In the genomic region with DNA sequence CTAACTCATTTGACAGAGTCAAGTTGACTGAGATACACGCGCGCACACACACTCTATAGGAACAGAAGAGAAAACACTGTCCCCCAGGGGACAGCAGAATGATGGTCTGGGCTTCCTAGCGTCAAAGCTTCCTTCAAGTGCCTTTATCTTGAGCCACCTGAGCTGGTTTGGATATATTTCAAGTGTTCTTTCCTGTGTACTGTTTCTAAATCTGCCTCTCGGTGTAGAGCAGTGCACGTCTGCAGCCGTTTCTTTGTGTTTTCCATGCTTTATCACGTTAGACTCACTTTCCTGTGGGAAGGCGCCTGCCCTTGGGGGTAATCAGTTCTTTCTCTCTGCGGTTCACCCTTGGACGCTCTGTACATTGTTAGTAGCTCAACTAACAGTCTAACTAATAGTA, we compare ENCODE assay signal across 29 mouse cellular contexts. TPM values are rescaled to one million over a fixed set of nuclear protein-coding genes. Genes with fewer than 3 reads are reported as not detected.
DNase-seq lines count a peak whose midpoint lies in the region; ATAC-seq lines count a peak whose summit lies in the region.
"Had no signal": no experiment of that assay in that cellular context is flagged by ENCODE, and none has a peak within 500 bp of the region (broad histone marks: within the 10 kb centered on the region; RNA-seq: fewer than 3 reads in every experiment).

No protein-coding gene starts in this region.

- 0 out of 2 replicates have a peak, but pooled peaks cover 4% of the 10 kb centered on the region for H3K36me3 ChIP-seq in heart, embryonic 11.5 days (ENCODE audit: control insufficient read depth, insufficient read depth, low read length)
- H3K36me3 ChIP-seq in megakaryocyte, embryonic 14.5 days (replicated peaks; ENCODE audit: low read length) = peaks cover 32% of the 10 kb centered on the region

- H3K9me3 ChIP-seq in heart, embryonic 11.5 days (replicated peaks; ENCODE audit: control insufficient read depth, low read length) = no peaks in the 10 kb centered on the region
- no peaks in the 10 kb centered on the region for H3K9me3 ChIP-seq in megakaryocyte, embryonic 14.5 days
- H3K9me3 ChIP-seq: intestine, embryonic 15.5 days; limb, embryonic 10.5 days; limb, embryonic 15.5 days; midbrain, embryonic 13.5 days; stomach, embryonic 15.5 days had no signal

- DNase-seq in heart, postnatal 25 days (ENCODE audit: low spot score) = no peak
- peak; percentile 3 to 10 for DNase-seq in heart, postnatal 10 days
- DNase-seq in natural killer cell, adult 2 months (ENCODE audit: low spot score in 2 of 2) = no peak
- DNase-seq in right cerebral cortex, postnatal 25 days = no peak
- DNase-seq: adrenal gland, postnatal 25 days; B cell, adult 2 months; cerebellum, adult 18-20 months; cerebellum, postnatal 10 days; gastrocnemius, adult 2 months; gastrocnemius, postnatal 36 days; kidney, adult 2 months; kidney, postnatal 10 days; layer of hippocampus, adult 9-11 months; lung, embryonic 14.5 days; lung, postnatal 14 days; right cerebral cortex, postnatal 14 days; thymus, postnatal 14 days had no signal

- H3K4me1 ChIP-seq in heart, embryonic 11.5 days (ENCODE audit: control insufficient read depth, insufficient read depth, low read length) = 0 out of 2 replicates have a peak, but pooled peaks cover 3% of the 10 kb centered on the region
- H3K4me1 ChIP-seq in megakaryocyte, embryonic 14.5 days = peaks cover 41% of the 10 kb centered on the region
- H3K4me1 ChIP-seq: intestine, embryonic 15.5 days; limb, embryonic 10.5 days; limb, embryonic 15.5 days; midbrain, embryonic 13.5 days; stomach, embryonic 15.5 days had no signal

- no peak overlapping the region for H3K4me3 ChIP-seq in heart, embryonic 11.5 days (ENCODE audit: low read depth, low read length)
- peak overlapping the region; percentile 59 for H3K4me3 ChIP-seq in megakaryocyte, embryonic 14.5 days (replicated peaks)
- H3K4me3 ChIP-seq: erythroblast, embryonic 14.5 days; gastrocnemius, adult 2 months; intestine, embryonic 15.5 days; limb, embryonic 10.5 days; limb, embryonic 15.5 days; midbrain, embryonic 13.5 days; stomach, embryonic 15.5 days had no signal

- 47% methylated on average over 11 of the region's 11 CpGs for WGBS in heart, embryonic 11.5 days (ENCODE audit: insufficient replicate concordance)

- H3K27me3 ChIP-seq in heart, embryonic 11.5 days (ENCODE audit: control insufficient read depth, insufficient read depth, low read length) = no peaks in the 10 kb centered on the region
- H3K27me3 ChIP-seq in megakaryocyte, embryonic 14.5 days (replicated peaks) = no peaks in the 10 kb centered on the region
- H3K27me3 ChIP-seq: intestine, embryonic 15.5 days; limb, embryonic 15.5 days; midbrain, embryonic 13.5 days; stomach, embryonic 15.5 days had no signal

- H3K9ac ChIP-seq in heart, embryonic 11.5 days (ENCODE audit: low read depth, low read length) = no peak overlapping the region
- H3K9ac ChIP-seq: intestine, embryonic 15.5 days; limb, embryonic 15.5 days; liver, embryonic 14.5 days; lung, embryonic 14.5 days; midbrain, embryonic 13.5 days; stomach, embryonic 15.5 days had no signal

- H3K4me2 ChIP-seq in heart, embryonic 11.5 days = 0 out of 2 replicates have a peak overlapping the region, but pooled peaks have one; percentile 18
- H3K4me2 ChIP-seq: intestine, embryonic 15.5 days; limb, embryonic 15.5 days; lung, embryonic 14.5 days; midbrain, embryonic 13.5 days; stomach, embryonic 15.5 days had no signal

- no peak for ATAC-seq in heart, embryonic 11.5 days (replicated peaks; ENCODE audit: insufficient number of reproducible peaks, low FRiP score, low TSS enrichment)
- ATAC-seq in megakaryocyte, adult 5-6 weeks (ENCODE audit: poor library complexity, severe bottlenecking) = no peak
- ATAC-seq: forebrain, embryonic 16.5 days; hindbrain, postnatal 0 days; intestine, embryonic 15.5 days; midbrain, embryonic 13.5 days had no signal

- intact Hi-C loops in heart, postnatal 25 days (cut with DNase I) = loop anchor here (10.0 kb wide), 1 partner anchor 349 kb away; no protein-coding TSS in a partner anchor
- intact Hi-C loops in heart, postnatal 10 days (cut with DNase I) = loop anchor here (10.0 kb wide), 1 partner anchor 799 kb away; no protein-coding TSS in a partner anchor

- H3K27ac ChIP-seq in heart, embryonic 11.5 days (ENCODE audit: low read depth, low read length) = no peak overlapping the region
- H3K27ac ChIP-seq: gastrocnemius, adult 2 months; hindbrain, postnatal 0 days; intestine, embryonic 15.5 days; limb, embryonic 10.5 days; limb, embryonic 15.5 days; liver, embryonic 14.5 days; midbrain, embryonic 13.5 days; stomach, embryonic 15.5 days had no signal

RNA-seq across cellular contexts. Expression of a gene that starts 17.9 kb away (rescaled TPM):
- polyA plus RNA-seq in heart, embryonic 11.5 days (2014; fragmentation: Nextera tagmentation; extraction: Ambion mirVana) = 17.0 and 18.5 TPM in 2 replicates
- 10 to 100 TPM; 13.6 to 15.7 TPM for total RNA-seq in heart, postnatal 25 days (2021)
- 6.8 TPM in 1 of 2 replicates, not detected in the other for polyA plus RNA-seq in megakaryocyte, embryonic 14.5 days (2012; ENCODE audit: insufficient read depth, low replicate concordance)
- 6.7 and 14.0 TPM in 2 replicates for total RNA-seq in megakaryocyte, adult 5-6 weeks (2015)
- 13.7 and 28.7 TPM in 2 replicates for total RNA-seq in megakaryocyte, adult 5-6 weeks (2017)
- 10 to 100 TPM; 33.7 to 38.1 TPM for total RNA-seq in heart, postnatal 10 days (2021)

Comparison
In these comparisons a context has a peak if more than half of its experiments do, and no peak if none do; other contexts are left out.
1. DNase-seq: peak in heart, postnatal 10 days (2 of 2); none in heart, postnatal 25 days (single experiment), natural killer cell, adult 2 months (0 of 2) and right cerebral cortex, postnatal 25 days (single experiment).